Mouse (Mus musculus) liver, postnatal 0 days (tissue): ENCODE measurements around the gene Plekha7. TPM values are rescaled to one million over a fixed set of nuclear protein-coding genes. Genes with fewer than 3 reads are reported as not detected.

ENCODE experiments used
- ATAC-seq: fragments of 200-750 bp; cut with Nextera tagmentation; 2 replicates; pipeline ENCODE4 v1.8.0; 2017; ENCODE audit warnings: mild to moderate bottlenecking, moderate library complexity
- DNase-seq: peaks from one replicate; pipeline ENCODE4 v3.0.0-alpha.2; 2016
- H3K27ac ChIP-seq: fragments of 300-500 bp; sonication (generic); 2 replicates; pipeline ENCODE4 v1.5.1; 2014; ENCODE audit warnings: antibody characterized with exemption, moderate library complexity, mild to moderate bottlenecking, low read depth
- H3K27me3 ChIP-seq: fragments of 300-500 bp; sonication (generic); 2 replicates; pipeline ENCODE4 v1.6.1; 2014; ENCODE audit warnings: low read length, control low read depth, mixed read lengths; ENCODE audit not compliant: insufficient read depth
- H3K36me3 ChIP-seq: fragments of 300-500 bp; sonication (generic); replicated peaks from 2 replicates; pipeline ENCODE4 v1.6.1; 2014; ENCODE audit warnings: mild to moderate bottlenecking, control low read depth, low read length, moderate library complexity, mixed read lengths; ENCODE audit not compliant: insufficient read depth
- H3K4me1 ChIP-seq: fragments of 300-500 bp; sonication (generic); 2 replicates; pipeline ENCODE4 v1.6.1; 2014; ENCODE audit warnings: antibody characterized with exemption, mild to moderate bottlenecking, control low read depth; ENCODE audit not compliant: insufficient read depth
- H3K4me2 ChIP-seq: fragments of 300-500 bp; sonication (generic); 2 replicates; pipeline ENCODE4 v1.6.1; 2014; ENCODE audit warnings: low read depth, mild to moderate bottlenecking, low read length, moderate library complexity, mixed read lengths
- H3K4me3 ChIP-seq: fragments of 300-500 bp; sonication (generic); 2 replicates; pipeline ENCODE4 v1.5.1; 2014; ENCODE audit warnings: low read depth, low read length
- H3K9ac ChIP-seq: fragments of 300-500 bp; sonication (generic); replicated peaks from 2 replicates; pipeline ENCODE4 v1.6.1; 2014; ENCODE audit warnings: mild to moderate bottlenecking, moderate library complexity
- H3K9me3 ChIP-seq: fragments of 300-500 bp; sonication (generic); 2 replicates; pipeline ENCODE4 v1.6.1; 2016; ENCODE audit warnings: mild to moderate bottlenecking, control low read depth, low read length, mixed read lengths
- CTCF ChIP-seq: sonication (generic); IDR thresholded peaks from 2 replicates; pipeline ENCODE4 v1.5.1; 2016; ENCODE audit warnings: antibody characterized with exemption, low read depth
- EP300 ChIP-seq: IDR thresholded peaks from 2 replicates; pipeline ENCODE4 v1.6.1; 2016; ENCODE audit warnings: antibody characterized with exemption, low read depth, mild to moderate bottlenecking
- WGBS: fragments of 180-500 bp; shearing (Covaris S2); extraction: QIAGEN DNeasy Blood & Tissue Kit; methylation state at CpG from one replicate; pipeline ENCODE4 v1.1.7; 2014; ENCODE audit not compliant: insufficient replicate concordance; 5-methylcytosine and 5-hydroxymethylcytosine counted together
- polyA plus RNA-seq: library from polyadenylated mRNA; unstranded; fragments of >200 nt; fragmentation: Nextera tagmentation; extraction: Ambion mirVana; gene quantifications from 2 replicates; pipeline ENCODE4 v1.2.1, GENCODE M21; 2015

Gene Plekha7
- polyA plus RNA-seq, 1 experiment from 2014 or later: 1.8 TPM

DNA sequence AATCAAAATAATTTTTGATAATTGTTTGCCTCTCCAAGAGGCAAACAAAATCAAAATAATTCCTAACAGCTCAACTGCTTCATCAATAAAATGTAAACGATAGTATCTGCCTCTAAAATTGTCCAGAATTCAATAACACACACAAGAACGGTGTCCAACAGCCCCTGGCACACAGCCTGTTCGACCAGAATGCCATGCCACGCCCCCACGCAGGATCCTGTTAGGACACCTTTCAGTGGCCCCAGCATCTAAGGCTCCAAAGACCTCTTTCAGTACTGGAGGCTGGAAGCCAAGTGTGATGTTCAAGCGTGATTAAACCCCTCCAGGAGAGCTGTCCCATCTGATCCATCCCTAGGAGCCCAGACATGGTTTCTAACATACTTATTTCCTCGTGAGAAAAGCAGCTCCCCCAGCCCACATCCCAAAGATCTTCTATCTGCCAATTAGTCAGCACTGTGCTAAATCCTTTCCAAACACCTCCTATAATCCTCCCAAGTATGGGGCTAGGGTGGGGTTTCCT, 73.8 kb downstream of the Plekha7 start:
- Histone ChIP-seq H3K4me2 (no peak overlapping the region), H3K9ac (no peak overlapping the region), H3K4me1 (peaks cover 6% of the 10 kb centered on the region), H3K36me3 (no peaks in the 10 kb centered on the region), H3K27me3 (0 out of 2 replicates have a peak, but pooled peaks cover 9% of the 10 kb centered on the region), H3K4me3 (no peak overlapping the region), H3K27ac (no peak overlapping the region), H3K9me3 (no peaks in the 10 kb centered on the region)
- TF ChIP-seq EP300 (no peak), CTCF (no peak)
- 57% methylated on average over 7 of the region's 7 CpGs for WGBS
- no peak for ATAC-seq
- DNase-seq: no peak

DNA sequence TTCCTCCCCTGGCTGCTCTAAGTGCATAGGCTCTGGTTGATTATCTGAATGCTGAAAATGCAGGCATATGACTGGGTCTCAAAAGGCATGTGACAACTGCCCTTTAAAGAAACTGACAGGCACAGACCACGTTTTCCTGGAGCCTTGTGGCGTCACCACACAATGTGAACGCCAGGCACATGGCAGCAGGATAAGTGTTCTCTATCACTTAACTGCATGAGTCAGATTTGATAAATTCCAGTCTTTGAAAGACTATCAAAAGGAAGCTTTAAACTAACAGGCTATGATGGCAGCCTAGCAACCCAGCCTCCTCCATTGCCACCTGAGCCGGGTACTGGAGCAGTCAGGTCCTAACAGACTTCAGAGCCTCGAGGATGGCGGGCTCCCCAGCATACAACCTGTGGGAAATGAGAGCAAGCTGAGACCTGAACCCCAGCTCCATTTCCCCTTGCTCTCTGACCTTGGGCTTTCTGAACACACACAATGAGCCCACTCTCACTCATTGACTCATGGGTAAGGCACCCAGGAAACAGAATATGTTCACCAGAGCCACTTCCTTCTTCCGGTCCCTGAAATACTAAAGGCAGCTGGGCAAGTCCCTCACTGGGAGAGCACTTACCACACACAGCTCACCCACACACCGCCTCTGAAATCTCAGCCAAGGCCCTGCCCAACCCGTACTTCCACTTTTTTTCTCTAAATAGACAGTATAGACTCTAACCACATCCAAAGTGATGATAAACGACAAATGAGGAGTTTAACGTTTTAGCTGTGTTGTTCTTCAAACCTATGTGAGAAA, 77.2 kb downstream of the Plekha7 start:
- peaks cover 7% of the 10 kb centered on the region for H3K4me1 ChIP-seq
- ATAC-seq (no peak), DNase-seq (no peak)
- 33% methylated on average over 11 of the region's 11 CpGs for WGBS
- no peak overlapping the region for H3K9ac ChIP-seq
- no peaks in the 10 kb centered on the region for H3K36me3 ChIP-seq
- H3K27ac ChIP-seq: no peak overlapping the region
- H3K4me3 ChIP-seq: no peak overlapping the region
- TF ChIP-seq EP300 (no peak), CTCF (no peak)
- H3K27me3 ChIP-seq: no peaks in the 10 kb centered on the region
- no peak overlapping the region for H3K4me2 ChIP-seq
- no peaks in the 10 kb centered on the region for H3K9me3 ChIP-seq

DNA sequence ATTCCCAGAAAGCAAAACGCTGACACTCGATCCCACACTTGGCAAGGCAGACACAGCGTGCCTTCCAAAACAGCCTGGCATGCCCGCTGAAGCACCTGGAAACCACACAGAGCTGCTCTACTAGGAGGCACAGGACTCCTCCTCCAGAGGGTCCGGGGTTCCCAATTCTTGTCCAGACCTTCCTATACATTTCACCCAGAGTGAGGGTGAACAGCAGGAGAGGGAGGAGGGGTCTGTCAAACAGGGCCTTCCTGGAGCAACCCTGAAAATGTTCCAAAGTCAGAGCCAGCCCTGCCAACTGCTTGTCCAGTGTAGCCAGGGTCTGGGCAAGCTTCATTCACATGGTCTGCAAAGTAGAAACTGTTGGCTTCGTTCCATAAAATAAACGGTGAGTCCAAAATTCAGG, 81.3 kb downstream of the Plekha7 start:
- no peaks in the 10 kb centered on the region for H3K36me3 ChIP-seq
- peaks cover 10% of the 10 kb centered on the region for H3K4me1 ChIP-seq
- TF ChIP-seq CTCF (no peak), EP300 (no peak)
- WGBS: 72% methylated on average over 7 of the region's 7 CpGs
- no peak for ATAC-seq
- no peak overlapping the region for H3K27ac ChIP-seq
- no peak for DNase-seq
- no peak overlapping the region for H3K9ac ChIP-seq
- no peak overlapping the region for H3K4me2 ChIP-seq
- no peak overlapping the region for H3K4me3 ChIP-seq
- H3K27me3 ChIP-seq: no peaks in the 10 kb centered on the region
- no peaks in the 10 kb centered on the region for H3K9me3 ChIP-seq

GRCm38 (mm10) chr7:116226316-116226715, 81.9 kb downstream of the Plekha7 start:
- ATAC-seq: no peak
- Histone ChIP-seq H3K4me3 (no peak overlapping the region), H3K4me1 (peaks cover 13% of the 10 kb centered on the region), H3K27me3 (no peaks in the 10 kb centered on the region), H3K27ac (no peak overlapping the region), H3K9me3 (no peaks in the 10 kb centered on the region), H3K4me2 (no peak overlapping the region), H3K36me3 (no peaks in the 10 kb centered on the region), H3K9ac (no peak overlapping the region)
- TF ChIP-seq EP300: no peak
- TF ChIP-seq CTCF: no peak
- DNase-seq: no peak
- 72% methylated on average over 6 of the region's 6 CpGs for WGBS

DNA sequence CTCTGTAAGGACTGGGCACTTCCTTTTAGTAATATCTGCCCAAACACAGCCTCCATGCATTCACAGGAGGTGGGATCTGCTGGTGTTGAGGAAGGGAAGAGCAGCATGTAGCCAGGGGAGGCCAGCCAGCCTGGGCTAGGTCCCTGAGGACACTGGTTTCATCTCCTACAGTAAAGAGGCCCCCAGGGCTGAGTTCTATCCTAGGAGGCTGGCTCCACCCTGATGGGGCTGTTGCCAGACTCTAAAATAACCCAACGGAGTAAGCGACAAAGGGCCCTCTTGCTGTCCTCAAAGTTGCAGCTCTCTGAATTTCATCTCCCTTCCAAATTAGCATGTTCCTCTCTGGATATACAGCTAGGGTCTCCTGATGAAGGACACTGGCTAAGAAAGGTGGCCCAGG, 83.6 kb downstream of the Plekha7 start:
- WGBS: 82% methylated on average over 2 of the region's 2 CpGs
- no peak for DNase-seq

GRCm38 (mm10) chr7:116223010-116223783, 85.0 kb downstream of the Plekha7 start:
- no peak overlapping the region for H3K4me3 ChIP-seq
- H3K4me1 ChIP-seq: peaks cover 9% of the 10 kb centered on the region; the same call in 1 of the 2 replicates
- H3K9me3 ChIP-seq: no peaks in the 10 kb centered on the region
- DNase-seq (no peak), ATAC-seq (no peak)
- no peak overlapping the region for H3K4me2 ChIP-seq
- TF ChIP-seq EP300: no peak
- no peak for TF ChIP-seq CTCF
- H3K36me3 ChIP-seq: no peaks in the 10 kb centered on the region
- H3K27ac ChIP-seq: 0 out of 2 replicates have a peak overlapping the region, but pooled peaks have one; percentile 39
- no peak overlapping the region for H3K9ac ChIP-seq
- H3K27me3 ChIP-seq: no peaks in the 10 kb centered on the region
- 77% methylated on average over 14 of the region's 14 CpGs for WGBS

More for the DNA sequence above, 83.6 kb downstream of the Plekha7 start:
- no peaks in the 10 kb centered on the region for H3K9me3 ChIP-seq
- ATAC-seq: no peak
- H3K4me1 ChIP-seq: peaks cover 9% of the 10 kb centered on the region; the same call in 1 of the 2 replicates
- H3K27ac ChIP-seq: no peak overlapping the region
- no peak overlapping the region for H3K4me2 ChIP-seq
- no peaks in the 10 kb centered on the region for H3K27me3 ChIP-seq
- no peaks in the 10 kb centered on the region for H3K36me3 ChIP-seq
- H3K4me3 ChIP-seq: no peak overlapping the region
- H3K9ac ChIP-seq: no peak overlapping the region
- TF ChIP-seq CTCF (no peak), EP300 (no peak)
